Mouse (Mus musculus) liver, embryonic 15.5 days (tissue): ENCODE measurements around the gene Bex3. TPM values are rescaled to one million over a fixed set of nuclear protein-coding genes. Genes with fewer than 3 reads are reported as not detected.

Experiments used
- ATAC-seq: fragments of 200-750 bp; cut with Nextera tagmentation; 2 replicates; pipeline ENCODE4 v1.8.0; 2017; ENCODE audit warnings: moderate number of reproducible peaks, mild to moderate bottlenecking, moderate library complexity; ENCODE audit not compliant: insufficient read depth
- H3K27ac ChIP-seq: fragments of 300-500 bp; sonication (generic); replicated peaks from 2 replicates; pipeline ENCODE4 v1.5.1; 2015; ENCODE audit warnings: mild to moderate bottlenecking, inconsistent platforms
- H3K27me3 ChIP-seq: fragments of 300-500 bp; sonication (generic); 2 replicates; pipeline ENCODE4 v1.6.1; 2015; ENCODE audit warnings: mild to moderate bottlenecking, inconsistent platforms
- H3K36me3 ChIP-seq: fragments of 300-500 bp; sonication (generic); replicated peaks from 2 replicates; pipeline ENCODE4 v1.6.1; 2015; ENCODE audit warnings: moderate library complexity, mild to moderate bottlenecking, inconsistent platforms
- H3K4me1 ChIP-seq: fragments of 300-500 bp; sonication (generic); replicated peaks from 2 replicates; pipeline ENCODE4 v1.6.1; 2015; ENCODE audit warnings: inconsistent platforms
- H3K4me2 ChIP-seq: fragments of 300-500 bp; sonication (generic); 2 replicates; pipeline ENCODE4 v1.6.1; 2015; ENCODE audit warnings: moderate library complexity, mild to moderate bottlenecking, inconsistent platforms
- H3K4me3 ChIP-seq: fragments of 300-500 bp; sonication (generic); replicated peaks from 2 replicates; pipeline ENCODE4 v1.5.1; 2015; ENCODE audit warnings: mild to moderate bottlenecking, inconsistent platforms
- H3K9ac ChIP-seq: fragments of 300-500 bp; sonication (generic); 2 replicates; pipeline ENCODE4 v1.6.1; 2015; ENCODE audit warnings: moderate library complexity, mild to moderate bottlenecking, inconsistent platforms
- H3K9me3 ChIP-seq: fragments of 300-500 bp; sonication (generic); replicated peaks from 2 replicates; pipeline ENCODE4 v1.6.1; 2016; ENCODE audit warnings: inconsistent platforms
- WGBS: fragments of 180-500 bp; shearing (Covaris S2); methylation state at CpG from one replicate; pipeline ENCODE4 v1.1.7; 2015; ENCODE audit warnings: mixed read lengths; ENCODE audit not compliant: insufficient replicate concordance; 5-methylcytosine and 5-hydroxymethylcytosine counted together
- polyA plus RNA-seq: library from polyadenylated mRNA; unstranded; fragments of >200 nt; fragmentation: Nextera tagmentation; extraction: Ambion mirVana; gene quantifications from 2 replicates; pipeline ENCODE4 v1.2.1, GENCODE M21; 2015

Gene Bex3
- polyA plus RNA-seq, 1 experiment from 2014 or later, result 212 TPM

DNA sequence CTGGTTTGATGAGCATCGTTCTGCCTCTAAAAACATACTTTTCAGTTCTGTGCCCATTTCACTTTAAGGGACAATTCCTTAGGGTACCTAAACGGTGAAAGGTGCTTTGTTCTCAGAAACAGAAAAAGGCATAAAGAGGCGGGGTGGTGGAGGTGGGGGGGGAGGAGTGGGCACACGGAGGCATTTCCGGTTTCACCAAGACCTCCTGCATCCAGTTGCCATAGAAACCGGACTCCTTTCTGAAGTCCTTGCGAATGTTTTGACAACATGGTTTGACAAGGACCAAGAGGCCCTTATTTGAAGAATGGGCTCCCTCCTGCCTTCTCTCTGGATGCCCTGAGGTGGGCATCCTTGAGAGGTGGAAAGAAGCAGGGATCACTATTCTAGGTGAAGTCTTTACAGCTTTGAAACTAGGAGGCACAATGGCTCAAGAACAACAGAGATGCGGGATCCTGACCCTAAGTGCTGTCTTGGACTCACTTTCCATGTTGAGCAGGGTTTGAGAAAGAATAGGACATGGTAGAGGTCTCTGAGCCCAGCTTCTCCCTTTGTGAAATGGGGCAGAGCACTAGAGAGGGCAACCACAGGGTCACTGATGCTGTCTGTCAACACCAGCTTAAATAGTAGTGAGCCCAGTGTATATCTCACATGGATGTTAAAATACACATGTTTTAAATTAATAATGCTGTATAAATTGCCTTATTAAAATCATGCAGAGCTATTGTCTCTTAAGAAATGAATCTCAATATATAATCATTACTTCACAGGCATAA lies 43.9 kb downstream of the Bex3 start:
- no peaks in the 10 kb centered on the region for H3K36me3 ChIP-seq
- no peak overlapping the region for H3K4me2 ChIP-seq
- 26% methylated on average over 8 of the region's 8 CpGs for WGBS
- H3K9ac ChIP-seq, result no peak overlapping the region
- no peaks in the 10 kb centered on the region for H3K9me3 ChIP-seq
- H3K27ac ChIP-seq, result no peak overlapping the region
- H3K27me3 ChIP-seq, result no peaks in the 10 kb centered on the region
- no peaks in the 10 kb centered on the region for H3K4me1 ChIP-seq
- ATAC-seq, result no peak
- no peak overlapping the region for H3K4me3 ChIP-seq

DNA sequence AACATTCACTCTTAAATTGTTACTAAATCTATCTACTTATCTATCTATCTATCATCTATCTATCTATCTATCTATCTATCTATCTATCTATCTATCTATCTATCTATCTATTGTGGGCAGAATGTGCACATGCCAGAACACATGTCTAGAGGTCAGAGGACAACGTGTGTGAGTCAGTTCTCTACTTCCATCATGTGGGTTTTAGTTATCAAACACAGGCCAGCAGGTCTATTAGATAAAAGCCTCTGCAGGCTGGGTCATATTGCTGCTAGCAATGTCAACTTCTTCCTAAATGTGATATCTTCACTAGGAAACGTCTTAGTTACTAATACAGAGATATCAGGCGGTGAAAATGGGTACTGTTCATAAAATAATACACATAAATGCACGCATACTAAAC lies 49.9 kb downstream of the Bex3 start:
- Histone ChIP-seq H3K4me2 (no peak overlapping the region), H3K36me3 (no peaks in the 10 kb centered on the region), H3K4me3 (no peak overlapping the region), H3K9me3 (no peaks in the 10 kb centered on the region), H3K4me1 (no peaks in the 10 kb centered on the region), H3K27ac (no peak overlapping the region), H3K27me3 (no peaks in the 10 kb centered on the region), H3K9ac (no peak overlapping the region)
- no peak for ATAC-seq
- 37% methylated on average over 4 of the region's 4 CpGs for WGBS

Other genes starting within 250 kb of the Bex3 start
- 6.6 and 6.7 TPM in 2 replicates for gene Arxes1, start 236.9 kb upstream of the Bex3 start, polyA plus RNA-seq
- 147 and 153 TPM in 2 replicates for gene Bex2, start 202.0 kb upstream of the Bex3 start, polyA plus RNA-seq
- gene Nxf3, start 185.0 kb upstream of the Bex3 start, polyA plus RNA-seq, result 0.15 and 0.18 TPM in 2 replicates
- gene Bex4, start 131.3 kb upstream of the Bex3 start, polyA plus RNA-seq, result 128 and 149 TPM in 2 replicates
- 167 and 187 TPM in 2 replicates for gene Tceal8, start 97.9 kb upstream of the Bex3 start, polyA plus RNA-seq
- gene Tceal5, start 66.4 kb upstream of the Bex3 start, polyA plus RNA-seq, result 8.8 and 10.7 TPM in 2 replicates
- gene Tceal7, start 55.5 kb upstream of the Bex3 start, polyA plus RNA-seq, result 8.2 and 14.3 TPM in 2 replicates
- gene Bex1, start 54.7 kb upstream of the Bex3 start, polyA plus RNA-seq, result 187 and 201 TPM in 2 replicates
- gene Tceal9, start 25.2 kb upstream of the Bex3 start, polyA plus RNA-seq, result 221 and 239 TPM in 2 replicates
- gene Kir3dl1, start 247.7 kb downstream of the Bex3 start, polyA plus RNA-seq, result not detected in 2 replicates